Mouse (Mus musculus) heart, postnatal 14 days (tissue): ENCODE results near the gene Plcb4. TPM values are rescaled to one million over a fixed set of nuclear protein-coding genes. Genes with fewer than 3 reads are reported as not detected.

Experiments
- DNase-seq, 2 experiments: peaks; one replicate each; pipeline ENCODE4 v3.0.0; 2021 to 2022
- intact Hi-C: fragments of 180-260 bp; cut with DNase I; formaldehyde crosslinking; loops from one replicate; pipeline ENCODE4 v1.15.1; 2025
- total RNA-seq, 2 experiments: library from RNA; stranded (reverse); gene quantifications; 2 replicates each; pipeline ENCODE4 v1.2.3; 2021

Gene Plcb4
- total RNA-seq, 2 experiments from 2014 or later, result 82.1 to 93.1 TPM

GRCm38 (mm10) chr2:135797677-135798546, 139.1 kb downstream of the Plcb4 start:
- intact Hi-C loops, result loop anchor here (5.0 kb wide), 1 partner anchor 66 kb away; no protein-coding TSS in a partner anchor
- peak in 1 of 2 experiments; percentile 24 for DNase-seq

DNA sequence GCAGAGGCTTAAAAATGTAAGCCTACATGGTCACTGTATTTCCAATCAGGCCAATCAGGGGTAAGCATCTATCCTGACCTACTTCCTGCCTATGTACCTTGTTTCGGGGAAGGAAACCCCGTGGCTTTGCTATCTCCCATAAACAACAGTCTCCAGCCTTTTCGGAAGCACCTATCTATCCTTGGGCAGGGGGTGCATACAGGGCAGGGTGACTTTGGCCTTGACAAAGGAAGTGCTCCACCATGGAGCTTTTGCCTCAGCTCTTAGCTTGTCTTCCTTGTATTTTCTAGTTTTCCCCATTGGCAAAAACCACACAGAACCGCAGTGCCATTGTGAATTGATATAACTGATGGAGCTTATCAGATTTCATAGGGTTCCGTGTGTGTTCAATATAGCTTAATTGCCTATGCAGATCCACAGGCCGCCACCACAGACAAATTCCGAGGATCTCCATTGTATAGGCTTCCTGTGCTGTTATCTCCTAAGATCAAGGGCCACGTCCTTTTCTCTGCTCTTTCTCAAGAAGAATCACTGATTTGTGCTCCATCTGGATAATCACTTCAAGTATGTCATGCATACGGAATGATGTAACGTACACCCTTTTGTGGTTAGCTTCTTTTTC, 140.4 kb downstream of the Plcb4 start:
- intact Hi-C loops, result loop anchor here (5.0 kb wide), 1 partner anchor 67 kb away; no protein-coding TSS in a partner anchor
- DNase-seq, result no peak

DNA sequence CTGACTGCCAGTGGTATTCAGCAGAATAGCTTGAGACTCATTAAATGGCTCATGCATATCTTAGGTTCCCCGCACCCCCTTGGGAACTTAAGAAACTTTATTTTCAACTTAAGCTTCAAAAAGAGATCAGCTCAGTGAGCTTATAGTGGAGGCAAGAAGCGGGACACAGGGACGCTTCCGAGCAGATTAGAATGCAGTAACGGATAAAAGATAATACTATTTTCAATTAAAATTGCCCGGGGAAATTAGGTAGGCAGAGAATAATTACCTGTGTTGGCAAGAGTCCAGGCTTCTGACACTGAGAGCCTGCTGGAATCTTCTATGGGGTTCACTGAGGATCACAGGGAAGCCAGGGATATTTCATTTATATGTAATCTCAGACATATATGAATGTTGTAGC, 141.6 kb downstream of the Plcb4 start:
- no peak for DNase-seq

GRCm38 (mm10) chr2:135802878-135803450, 144.2 kb downstream of the Plcb4 start:
- DNase-seq, result no peak
- intact Hi-C loops, result no loop called here

More for the DNA sequence above, 141.6 kb downstream of the Plcb4 start:
- intact Hi-C loops, result no loop called here

- intact Hi-C loops, result no loop called here
- DNase-seq, result no peak
These were observed 147.2 kb downstream of the Plcb4 start for GRCm38 (mm10) chr2:135805748-135806685.

DNA sequence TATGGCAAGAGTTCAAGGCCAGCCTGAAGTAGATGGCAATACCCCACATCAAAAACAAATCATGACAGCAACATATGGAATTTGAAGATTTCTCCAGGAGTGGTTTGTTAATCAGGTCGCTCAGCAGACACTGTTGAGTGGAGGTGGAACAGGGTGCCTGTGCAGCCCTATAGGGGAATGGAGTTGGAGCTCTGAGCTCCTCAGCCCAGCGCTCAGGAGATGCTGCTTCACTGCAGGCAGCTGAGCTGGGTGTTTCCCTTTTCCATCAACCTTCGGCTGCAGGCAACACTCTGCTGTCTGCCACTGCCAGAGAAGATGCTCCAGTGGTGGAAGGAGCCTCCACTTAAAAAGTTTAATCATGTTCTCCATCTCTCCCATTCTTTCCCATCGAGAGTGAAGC, 149.5 kb downstream of the Plcb4 start:
- intact Hi-C loops, result no loop called here
- DNase-seq, result no peak

DNA sequence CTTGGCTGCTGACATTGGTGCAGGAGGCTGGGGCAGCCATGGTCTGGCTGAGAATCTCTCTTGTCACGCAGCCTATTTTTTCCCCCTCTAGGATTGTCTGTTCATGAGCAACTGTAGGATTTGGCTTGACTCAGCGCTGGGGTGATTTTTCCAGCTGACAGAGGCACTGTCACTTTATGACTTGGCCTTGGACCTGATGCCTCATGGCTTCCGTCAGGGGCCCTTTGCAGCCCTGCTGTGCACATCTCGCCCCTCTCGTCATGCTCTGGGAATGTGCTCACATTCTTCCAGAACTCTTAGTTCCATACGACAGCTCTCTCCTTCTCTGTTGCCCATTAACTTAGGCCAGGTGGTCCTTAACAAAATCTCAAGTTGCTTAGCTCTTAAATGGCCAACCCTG, 152.0 kb downstream of the Plcb4 start:
- intact Hi-C loops, result no loop called here
- DNase-seq, result peak; percentile 24 to 26

DNA sequence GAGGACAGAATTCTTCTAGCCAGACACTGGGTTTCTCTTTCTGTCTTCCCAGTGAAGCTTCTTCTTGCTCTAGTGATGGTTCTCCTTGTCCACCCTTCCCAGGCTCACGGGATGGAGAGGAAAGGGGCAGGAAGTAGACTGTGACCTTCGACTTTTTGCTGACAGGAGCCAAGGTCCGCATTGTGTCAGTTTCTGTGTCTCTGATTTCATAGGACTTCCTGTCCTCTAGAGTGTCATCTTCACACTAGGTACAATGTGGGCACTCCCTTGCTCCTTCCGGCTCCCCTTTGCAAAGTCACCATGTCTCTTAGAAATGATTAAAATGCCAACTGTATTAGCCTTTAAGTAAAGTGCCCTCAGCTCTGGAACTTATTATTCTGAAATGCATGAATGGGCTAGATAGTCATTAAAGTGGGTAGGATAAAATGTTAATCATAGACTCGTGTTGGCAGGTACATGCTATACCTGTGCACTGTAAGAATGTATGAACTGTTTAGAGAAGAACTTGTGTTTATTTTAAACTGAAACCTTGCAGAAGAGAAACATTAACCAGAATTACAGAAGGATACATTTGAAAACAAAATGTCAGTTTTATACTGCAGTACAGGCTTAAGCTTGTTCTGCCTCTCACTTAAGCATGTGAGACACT, 152.8 kb downstream of the Plcb4 start:
- no peak for DNase-seq
- intact Hi-C loops, result no loop called here

GRCm38 (mm10) chr2:135812701-135813246, 154.0 kb downstream of the Plcb4 start:
- DNase-seq, result no peak
- intact Hi-C loops, result no loop called here

- intact Hi-C loops, result no loop called here
- DNase-seq, result no peak
These were observed 161.9 kb downstream of the Plcb4 start for GRCm38 (mm10) chr2:135820691-135821090.

DNA sequence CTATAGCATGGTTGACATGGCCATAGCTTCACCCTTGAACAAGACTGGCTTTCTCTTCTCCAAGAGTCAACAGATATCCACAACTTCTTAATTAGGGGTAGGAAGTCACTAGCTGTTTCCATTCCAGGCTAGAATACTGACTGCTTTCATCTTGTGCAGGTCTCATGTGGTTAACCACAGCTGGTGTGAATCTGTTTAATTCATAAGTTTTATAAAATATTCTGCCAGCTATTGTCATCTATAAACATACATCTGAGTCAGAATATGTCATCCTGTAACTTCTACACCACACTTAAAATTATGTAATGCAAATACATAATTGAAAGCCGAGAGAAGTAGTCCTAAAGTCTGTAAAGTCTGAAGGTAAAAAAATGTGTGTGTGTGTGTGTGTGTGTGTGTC, 164.9 kb downstream of the Plcb4 start:
- DNase-seq, result no peak
- intact Hi-C loops, result no loop called here

DNA sequence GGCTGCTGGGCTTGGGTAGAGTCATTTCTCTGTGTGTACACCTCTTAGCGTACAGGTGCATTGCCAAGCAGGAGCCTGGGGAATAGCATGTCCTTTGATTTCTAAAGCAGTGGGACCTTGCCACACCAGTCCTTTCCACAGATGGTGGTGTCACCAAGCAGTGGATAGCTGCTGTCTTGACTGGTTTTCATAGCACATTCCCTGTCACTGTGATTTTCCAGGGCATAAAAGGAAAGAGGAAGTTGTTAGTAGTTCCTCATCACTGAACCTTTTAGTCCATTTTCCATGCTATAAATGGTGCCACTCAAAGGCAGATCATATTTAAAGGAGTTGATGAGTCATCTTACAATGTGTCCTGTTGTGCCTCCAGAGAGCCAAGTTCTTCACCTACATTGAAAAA, 165.9 kb downstream of the Plcb4 start:
- DNase-seq, result no peak
- intact Hi-C loops, result no loop called here

- no peak for DNase-seq
- intact Hi-C loops, result no loop called here
These were observed 166.8 kb downstream of the Plcb4 start for GRCm38 (mm10) chr2:135825645-135826044.

GRCm38 (mm10) chr2:135826616-135827360, 168.0 kb downstream of the Plcb4 start:
- intact Hi-C loops, result no loop called here
- no peak for DNase-seq

DNA sequence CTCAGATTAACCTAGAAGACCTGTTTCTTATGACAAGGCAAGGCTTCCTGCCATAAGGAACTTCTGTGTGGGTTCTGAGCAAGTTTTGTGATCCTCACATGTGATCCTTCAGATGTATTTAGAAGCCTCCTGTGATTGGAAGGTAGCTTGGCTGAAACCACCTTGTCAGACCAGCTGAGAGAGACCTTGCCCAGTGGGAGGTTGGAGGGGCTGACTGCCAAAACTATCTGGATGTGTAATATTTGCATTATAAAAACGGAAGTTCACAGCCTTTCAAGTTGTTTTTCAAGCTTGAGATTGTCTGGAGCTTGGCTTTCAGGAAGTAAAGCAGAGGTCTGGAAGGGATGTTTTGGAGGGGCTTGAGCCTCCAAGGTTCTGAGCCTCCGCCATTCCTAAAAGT, 169.6 kb downstream of the Plcb4 start:
- DNase-seq, result no peak
- intact Hi-C loops, result no loop called here

GRCm38 (mm10) chr2:135833743-135834142, 174.9 kb downstream of the Plcb4 start:
- DNase-seq, result no peak
- intact Hi-C loops, result no loop called here

GRCm38 (mm10) chr2:135834435-135834834, 175.6 kb downstream of the Plcb4 start:
- intact Hi-C loops, result no loop called here
- DNase-seq, result no peak

DNA sequence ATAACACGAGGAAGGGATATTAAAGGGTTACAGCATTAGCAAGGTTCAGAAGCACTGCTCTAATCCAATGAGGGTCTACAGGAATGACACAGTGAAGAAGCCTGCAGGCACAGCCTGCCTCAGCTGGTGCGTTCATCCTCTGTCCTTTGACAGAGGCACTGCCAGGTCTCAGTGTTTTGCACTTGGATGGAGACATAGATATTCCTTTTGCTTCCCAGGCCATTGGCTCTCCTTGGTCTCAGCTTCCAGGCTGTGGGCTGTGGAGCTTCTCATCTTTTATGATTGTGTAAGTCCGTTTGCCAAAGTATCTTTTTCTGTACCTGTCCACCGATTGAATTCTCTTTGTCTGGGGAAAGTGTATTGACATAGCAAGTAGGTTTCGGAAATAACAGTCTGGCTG, 177.1 kb downstream of the Plcb4 start:
- intact Hi-C loops, result loop anchor here (5.0 kb wide), 1 partner anchor 86 kb away; no protein-coding TSS in a partner anchor

DNA sequence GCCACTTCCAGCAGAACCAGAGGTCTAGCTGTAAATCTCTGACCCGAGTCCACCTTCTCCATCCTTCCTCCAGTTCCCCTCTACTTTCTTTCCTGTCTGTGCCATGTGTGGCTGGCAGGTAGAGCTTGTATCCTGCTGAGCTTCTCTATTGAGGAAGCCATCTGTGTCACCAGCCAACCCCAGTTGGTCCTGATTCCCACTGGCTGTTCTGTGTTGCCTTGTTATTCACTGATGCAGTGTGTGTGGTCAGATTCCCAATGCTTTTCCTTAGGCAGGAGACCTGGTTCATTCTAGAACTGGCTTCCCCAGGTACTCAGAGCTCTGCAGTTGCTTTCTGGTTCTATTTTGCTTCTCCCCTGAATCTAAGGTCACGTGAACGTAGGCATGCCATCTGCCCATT, 177.6 kb downstream of the Plcb4 start:
- no peak for DNase-seq
- intact Hi-C loops, result loop anchor here (5.0 kb wide), 1 partner anchor 86 kb away; no protein-coding TSS in a partner anchor

More for the DNA sequence above, 177.1 kb downstream of the Plcb4 start:
- no peak for DNase-seq
